Mouse (Mus musculus): ENCODE results near the gene Hmgn5. TPM values are rescaled to one million over a fixed set of nuclear protein-coding genes. Genes with fewer than 3 reads are reported as not detected.

Hmgn5 gene
- 20.7 and 23.4 TPM in 2 replicates for polyA plus RNA-seq (2014; fragmentation: Nextera tagmentation; extraction: Ambion mirVana)

DNA sequence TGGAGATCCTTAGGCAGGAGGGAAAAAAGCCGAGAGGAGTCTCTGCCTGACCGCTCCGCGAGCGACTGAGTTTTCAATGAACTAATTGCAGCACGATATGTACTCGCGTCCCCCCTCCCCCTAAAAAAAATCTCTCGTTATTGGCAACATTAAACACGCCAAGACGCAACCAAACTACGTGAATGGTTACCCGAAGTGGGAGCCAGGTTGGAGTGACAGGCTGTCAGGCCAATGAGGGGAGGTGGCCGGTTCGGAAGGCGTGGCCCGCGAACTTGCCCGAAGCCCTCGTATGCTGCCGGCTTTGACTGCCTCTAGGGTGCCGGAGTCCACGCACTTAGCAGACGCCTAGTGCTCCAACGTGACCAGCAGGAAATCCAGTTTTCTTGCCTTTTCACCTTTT is at the start of gene Hmgn5:
Hmgn5 (minus strand) TSS at position 122 of the 400 bp plus-strand sequence.
- H3K36me3 ChIP-seq (ENCODE audit: control insufficient read depth, insufficient read depth, low read length), result no peaks in the 10 kb centered on the region
- H3K27ac ChIP-seq (replicated peaks; ENCODE audit: low read depth, low read length), result 0 out of 2 replicates have a peak within 1 kb of the TSS, but pooled peaks have one; percentile 42
- no peaks in the 10 kb centered on the region for H3K9me3 ChIP-seq (ENCODE audit: control insufficient read depth, low read length)
- peak within 1 kb of the TSS; percentile 22; the same call in 1 of the 2 replicates for H3K9ac ChIP-seq (ENCODE audit: low read length)
- DNase-seq (ENCODE audit: low spot score) (peak; percentile 91), ATAC-seq (ENCODE audit: insufficient number of reproducible peaks, low FRiP score, low TSS enrichment, low read depth) (peak; percentile 97)
- 10% methylated on average over 25 of the region's 25 CpGs for WGBS
- H3K4me2 ChIP-seq (ENCODE audit: low read depth, severe bottlenecking), result peak within 1 kb of the TSS; percentile 47
- no peaks in the 10 kb centered on the region for H3K27me3 ChIP-seq (ENCODE audit: control insufficient read depth, insufficient read depth, low read length)
- H3K4me1 ChIP-seq (ENCODE audit: control insufficient read depth, insufficient read depth, low read length), result no peaks in the 10 kb centered on the region
- peak within 1 kb of the TSS; percentile 36 for H3K4me3 ChIP-seq (ENCODE audit: low read depth, low read length)

DNA sequence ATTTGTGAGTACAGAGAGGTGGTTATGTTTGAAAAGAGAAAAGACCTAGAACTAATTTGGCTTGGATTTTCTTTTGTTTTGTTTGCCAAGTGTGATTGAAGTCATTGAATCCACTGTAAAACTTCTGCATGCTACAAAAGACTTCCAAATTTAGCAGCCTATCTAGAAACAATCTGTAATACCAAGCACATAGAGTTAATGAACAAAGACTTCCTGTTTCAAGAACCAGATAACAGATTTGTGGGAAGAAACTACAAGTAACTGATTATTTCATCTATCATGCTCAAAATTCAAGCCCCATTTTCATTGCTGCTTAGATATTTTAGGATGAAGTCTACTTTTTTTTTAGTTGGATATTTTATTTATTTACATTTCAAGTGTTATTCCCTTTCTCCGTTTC is 34.6 kb upstream of the Hmgn5 start:
- H3K9me3 ChIP-seq (ENCODE audit: control insufficient read depth, low read length), result no peaks in the 10 kb centered on the region
- H3K4me3 ChIP-seq (ENCODE audit: low read depth, low read length), result no peak overlapping the region
- H3K27ac ChIP-seq (replicated peaks; ENCODE audit: low read depth, low read length), result no peak overlapping the region
- no peak overlapping the region for H3K9ac ChIP-seq (ENCODE audit: low read length)
- no peak overlapping the region for H3K4me2 ChIP-seq (ENCODE audit: low read depth, severe bottlenecking)
- H3K4me1 ChIP-seq (ENCODE audit: control insufficient read depth, insufficient read depth, low read length), result no peaks in the 10 kb centered on the region
- H3K36me3 ChIP-seq (ENCODE audit: control insufficient read depth, insufficient read depth, low read length), result no peaks in the 10 kb centered on the region
- WGBS, result 70% methylated on average over 1 of the region's 1 CpGs
- DNase-seq (ENCODE audit: low spot score), result no peak
- H3K27me3 ChIP-seq (ENCODE audit: control insufficient read depth, insufficient read depth, low read length), result no peaks in the 10 kb centered on the region
- no peak for ATAC-seq (ENCODE audit: insufficient number of reproducible peaks, low FRiP score, low TSS enrichment, low read depth)

DNA sequence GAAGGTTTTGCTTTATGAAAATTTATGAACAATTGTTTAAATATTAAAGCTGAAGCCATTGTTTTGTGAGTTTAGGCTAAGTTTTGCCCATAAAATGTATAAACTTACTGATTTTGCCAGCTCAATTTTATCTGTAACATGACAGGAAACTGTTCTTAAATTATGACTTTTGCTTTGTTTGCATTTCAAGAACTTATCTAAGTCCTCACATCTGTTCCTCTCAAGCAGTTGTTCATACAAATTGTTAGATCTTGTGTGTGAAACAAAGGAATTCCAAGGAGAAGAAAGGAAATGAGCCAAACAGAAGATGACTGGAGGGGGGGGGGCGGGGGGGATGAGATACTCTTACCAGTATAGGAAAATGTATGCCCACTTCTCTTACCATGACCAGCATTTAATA is 13.0 kb upstream of the Hmgn5 start:
- 83% methylated on average over 1 of the region's 1 CpGs for WGBS
- H3K4me1 ChIP-seq (ENCODE audit: control insufficient read depth, insufficient read depth, low read length), result no peaks in the 10 kb centered on the region
- no peak for ATAC-seq (ENCODE audit: insufficient number of reproducible peaks, low FRiP score, low TSS enrichment, low read depth)
- no peak overlapping the region for H3K4me3 ChIP-seq (ENCODE audit: low read depth, low read length)
- no peaks in the 10 kb centered on the region for H3K9me3 ChIP-seq (ENCODE audit: control insufficient read depth, low read length)
- DNase-seq (ENCODE audit: low spot score), result no peak
- H3K27ac ChIP-seq (replicated peaks; ENCODE audit: low read depth, low read length), result no peak overlapping the region
- no peak overlapping the region for H3K4me2 ChIP-seq (ENCODE audit: low read depth, severe bottlenecking)
- no peak overlapping the region for H3K9ac ChIP-seq (ENCODE audit: low read length)
- no peaks in the 10 kb centered on the region for H3K27me3 ChIP-seq (ENCODE audit: control insufficient read depth, insufficient read depth, low read length)
- no peaks in the 10 kb centered on the region for H3K36me3 ChIP-seq (ENCODE audit: control insufficient read depth, insufficient read depth, low read length)

DNA sequence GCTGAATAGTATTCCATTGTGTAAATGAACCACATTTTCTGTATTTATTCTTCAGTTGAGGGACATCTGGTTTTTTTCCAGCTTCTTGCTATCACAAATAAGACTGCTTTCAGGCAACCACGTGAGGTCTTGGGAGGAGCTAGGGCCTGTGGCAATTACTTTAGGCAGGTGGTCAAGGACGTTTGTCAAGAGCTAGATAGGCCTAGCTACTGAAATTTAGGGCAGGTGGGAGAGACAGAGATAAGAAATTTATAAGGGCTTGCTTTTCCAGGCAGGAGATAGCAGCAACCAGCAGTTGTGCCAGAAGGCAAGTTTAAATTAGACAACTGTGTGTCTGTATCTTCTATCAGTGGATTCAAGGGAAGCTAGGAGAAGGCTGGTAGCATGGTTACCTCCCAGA is 7.7 kb upstream of the Hmgn5 start:
- H3K9me3 ChIP-seq (ENCODE audit: control insufficient read depth, low read length), result no peaks in the 10 kb centered on the region
- DNase-seq (ENCODE audit: low spot score) (no peak), ATAC-seq (ENCODE audit: insufficient number of reproducible peaks, low FRiP score, low TSS enrichment, low read depth) (no peak)
- H3K27me3 ChIP-seq (ENCODE audit: control insufficient read depth, insufficient read depth, low read length), result no peaks in the 10 kb centered on the region
- no peaks in the 10 kb centered on the region for H3K36me3 ChIP-seq (ENCODE audit: control insufficient read depth, insufficient read depth, low read length)
- H3K4me2 ChIP-seq (ENCODE audit: low read depth, severe bottlenecking), result no peak overlapping the region
- H3K27ac ChIP-seq (replicated peaks; ENCODE audit: low read depth, low read length), result no peak overlapping the region
- H3K4me3 ChIP-seq (ENCODE audit: low read depth, low read length), result no peak overlapping the region
- H3K4me1 ChIP-seq (ENCODE audit: control insufficient read depth, insufficient read depth, low read length), result no peaks in the 10 kb centered on the region
- H3K9ac ChIP-seq (ENCODE audit: low read length), result no peak overlapping the region
- WGBS, result 51% methylated on average over 2 of the region's 2 CpGs

DNA sequence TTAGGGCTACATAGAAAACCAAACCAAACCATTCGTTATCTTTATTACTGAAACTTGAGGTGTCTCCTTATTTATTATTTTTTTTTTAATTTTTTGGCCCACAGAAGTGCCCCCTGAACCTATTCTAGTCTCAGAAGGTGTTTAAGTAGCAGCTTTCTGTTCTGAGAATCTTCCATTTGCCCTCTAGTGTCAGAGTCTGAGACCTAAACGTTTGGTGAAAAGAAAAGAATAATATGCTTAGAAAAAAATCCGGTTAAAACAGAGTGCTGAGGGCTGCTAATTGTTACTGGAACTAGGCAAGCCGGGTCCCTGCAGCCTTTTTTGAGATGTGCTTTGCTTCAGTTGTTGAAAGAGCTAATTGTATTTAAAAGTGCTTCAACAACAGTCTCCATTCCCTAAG is 962 bp upstream of the Hmgn5 start:
- Histone ChIP-seq H3K4me3 (ENCODE audit: low read depth, low read length) (no peak overlapping the region), H3K4me2 (ENCODE audit: low read depth, severe bottlenecking) (no peak overlapping the region; the same call in 1 of the 2 replicates), H3K4me1 (ENCODE audit: control insufficient read depth, insufficient read depth, low read length) (no peaks in the 10 kb centered on the region), H3K9me3 (ENCODE audit: control insufficient read depth, low read length) (no peaks in the 10 kb centered on the region), H3K27ac (replicated peaks; ENCODE audit: low read depth, low read length) (no peak overlapping the region), H3K36me3 (ENCODE audit: control insufficient read depth, insufficient read depth, low read length) (no peaks in the 10 kb centered on the region), H3K27me3 (ENCODE audit: control insufficient read depth, insufficient read depth, low read length) (no peaks in the 10 kb centered on the region), H3K9ac (ENCODE audit: low read length) (no peak overlapping the region)
- WGBS, result 33% methylated on average over 4 of the region's 4 CpGs
- DNase-seq (ENCODE audit: low spot score) (no peak), ATAC-seq (ENCODE audit: insufficient number of reproducible peaks, low FRiP score, low TSS enrichment, low read depth) (no peak)

DNA sequence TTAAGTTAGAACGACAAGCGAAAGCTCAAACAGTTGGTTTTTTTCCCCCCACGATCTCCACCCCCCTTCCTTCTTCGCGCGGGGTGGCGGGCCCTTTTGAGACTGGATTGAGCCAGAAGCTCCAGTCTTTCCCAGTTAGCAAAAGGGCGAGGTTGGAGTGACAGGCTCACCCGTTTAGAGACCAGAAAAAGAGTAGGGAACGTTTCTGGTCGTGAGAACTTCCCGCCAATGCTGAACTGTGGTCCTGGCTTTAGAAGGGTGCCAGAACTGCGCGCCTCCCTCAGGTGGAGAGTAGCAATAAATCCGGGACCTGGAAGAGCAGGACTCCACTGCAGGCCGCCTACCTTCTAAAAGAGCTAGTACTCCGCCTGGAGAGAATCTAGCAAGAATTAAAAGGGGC is 482 bp upstream of the Hmgn5 start:
- Histone ChIP-seq H3K4me3 (ENCODE audit: low read depth, low read length) (peak overlapping the region; percentile 36), H3K9me3 (ENCODE audit: control insufficient read depth, low read length) (no peaks in the 10 kb centered on the region), H3K9ac (ENCODE audit: low read length) (no peak overlapping the region), H3K27ac (replicated peaks; ENCODE audit: low read depth, low read length) (0 out of 2 replicates have a peak overlapping the region, but pooled peaks have one; percentile 42), H3K4me2 (ENCODE audit: low read depth, severe bottlenecking) (peak overlapping the region; percentile 33), H3K27me3 (ENCODE audit: control insufficient read depth, insufficient read depth, low read length) (no peaks in the 10 kb centered on the region), H3K4me1 (ENCODE audit: control insufficient read depth, insufficient read depth, low read length) (no peaks in the 10 kb centered on the region), H3K36me3 (ENCODE audit: control insufficient read depth, insufficient read depth, low read length) (no peaks in the 10 kb centered on the region)
- WGBS, result 17% methylated on average over 17 of the region's 17 CpGs
- DNase-seq (ENCODE audit: low spot score) (no peak), ATAC-seq (ENCODE audit: insufficient number of reproducible peaks, low FRiP score, low TSS enrichment, low read depth) (peak; percentile 61; the same call in 1 of the 2 replicates)

DNA sequence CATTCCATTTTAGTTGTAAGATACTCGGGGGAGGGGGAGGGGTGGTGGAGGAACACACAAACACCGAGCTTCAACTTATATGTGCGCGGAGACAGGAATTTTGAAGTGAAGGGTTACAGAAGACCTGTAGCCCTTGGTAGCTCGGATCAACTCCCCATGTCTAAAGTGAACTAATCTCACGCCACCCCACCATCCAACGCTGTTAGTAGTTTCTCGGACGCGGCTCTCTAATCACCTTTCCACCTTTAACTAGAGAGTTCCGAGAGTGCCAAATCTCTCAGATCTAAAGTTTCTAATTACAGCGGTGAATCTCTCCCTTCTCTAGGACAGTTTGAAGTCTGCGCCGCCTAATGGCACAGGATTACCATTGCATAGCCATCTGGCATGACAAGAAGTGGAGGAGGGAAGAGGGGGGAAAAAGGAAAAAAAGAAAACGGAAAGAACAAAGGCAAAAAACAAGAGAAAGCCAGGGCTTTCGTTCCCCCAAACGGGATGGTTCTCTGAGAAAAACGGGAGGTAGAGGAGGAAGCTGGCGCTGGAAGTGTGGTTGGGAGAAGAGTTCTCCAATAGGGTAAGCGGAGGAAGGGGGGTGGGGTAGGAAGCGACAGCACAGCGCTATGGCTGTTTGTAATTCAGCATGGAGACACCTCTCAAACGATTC is 703 bp downstream of the Hmgn5 start:
- Histone ChIP-seq H3K36me3 (ENCODE audit: control insufficient read depth, insufficient read depth, low read length) (no peaks in the 10 kb centered on the region), H3K9ac (ENCODE audit: low read length) (peak overlapping the region; percentile 22; the same call in 1 of the 2 replicates), H3K27me3 (ENCODE audit: control insufficient read depth, insufficient read depth, low read length) (no peaks in the 10 kb centered on the region), H3K4me1 (ENCODE audit: control insufficient read depth, insufficient read depth, low read length) (no peaks in the 10 kb centered on the region), H3K27ac (replicated peaks; ENCODE audit: low read depth, low read length) (no peak overlapping the region), H3K9me3 (ENCODE audit: control insufficient read depth, low read length) (no peaks in the 10 kb centered on the region), H3K4me2 (ENCODE audit: low read depth, severe bottlenecking) (peak overlapping the region; percentile 47), H3K4me3 (ENCODE audit: low read depth, low read length) (peak overlapping the region; percentile 36)
- 18% methylated on average over 23 of the region's 23 CpGs for WGBS
- peak; percentile 74; the same call in 1 of the 2 replicates for ATAC-seq (ENCODE audit: insufficient number of reproducible peaks, low FRiP score, low TSS enrichment, low read depth)
- peak; percentile 56 for DNase-seq (ENCODE audit: low spot score)

DNA sequence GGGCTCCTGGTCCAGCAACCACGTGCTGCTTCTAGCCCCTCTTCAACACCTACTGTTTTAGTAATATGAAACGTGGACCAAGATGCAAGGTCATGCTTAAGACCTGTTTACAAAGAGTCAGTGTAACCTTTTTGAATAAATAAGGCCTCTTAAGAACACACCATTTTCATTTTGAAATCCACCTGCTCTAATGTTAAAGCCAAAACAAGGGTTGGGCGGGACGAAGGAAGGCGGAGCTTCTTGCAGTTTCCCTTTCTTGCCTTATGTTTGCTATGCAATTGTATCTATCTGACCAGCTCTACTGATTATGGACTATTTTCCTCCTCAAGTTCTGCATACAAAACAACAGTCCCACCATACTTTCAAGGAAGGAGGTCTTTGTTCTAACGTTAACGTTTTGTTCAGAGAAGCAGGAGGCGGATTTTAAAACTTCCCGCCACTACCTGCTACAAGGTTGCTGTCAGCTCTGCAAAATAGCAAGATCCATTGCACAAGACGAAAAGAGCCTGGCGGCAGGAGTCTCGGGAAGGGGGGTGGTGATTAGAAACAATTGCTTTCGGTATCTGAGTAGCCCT is 1.5 kb downstream of the Hmgn5 start:
- 39% methylated on average over 13 of the region's 13 CpGs for WGBS
- H3K27me3 ChIP-seq (ENCODE audit: control insufficient read depth, insufficient read depth, low read length), result no peaks in the 10 kb centered on the region
- H3K9ac ChIP-seq (ENCODE audit: low read length), result no peak overlapping the region
- H3K36me3 ChIP-seq (ENCODE audit: control insufficient read depth, insufficient read depth, low read length), result no peaks in the 10 kb centered on the region
- no peaks in the 10 kb centered on the region for H3K9me3 ChIP-seq (ENCODE audit: control insufficient read depth, low read length)
- ATAC-seq (ENCODE audit: insufficient number of reproducible peaks, low FRiP score, low TSS enrichment, low read depth) (no peak), DNase-seq (ENCODE audit: low spot score) (no peak)
- H3K4me1 ChIP-seq (ENCODE audit: control insufficient read depth, insufficient read depth, low read length), result no peaks in the 10 kb centered on the region
- no peak overlapping the region for H3K27ac ChIP-seq (replicated peaks; ENCODE audit: low read depth, low read length)
- peak overlapping the region; percentile 36 for H3K4me3 ChIP-seq (ENCODE audit: low read depth, low read length)
- peak overlapping the region; percentile 47 for H3K4me2 ChIP-seq (ENCODE audit: low read depth, severe bottlenecking)

All from limb, embryonic 11.5 days (tissue).